Mouse (Mus musculus) forebrain, embryonic 15.5 days (tissue): Measurements from ENCODE around the gene Gng12. TPM values are rescaled to one million over a fixed set of nuclear protein-coding genes. Genes with fewer than 3 reads are reported as not detected.
"Not testable (repeated sequence)": the region's sequence is repeated elsewhere in the genome, so short reads cannot be mapped to it uniquely, and the experiment has no call there.

ENCODE experiments used
- ATAC-seq: fragments of 200-750 bp; cut with Nextera tagmentation; replicated peaks from 2 replicates; pipeline ENCODE4 v1.8.0; 2017; ENCODE audit warnings: mild to moderate bottlenecking, moderate TSS enrichment, moderate library complexity
- H3K27ac ChIP-seq: fragments of 300-500 bp; sonication (generic); replicated peaks from 2 replicates; pipeline ENCODE4 v1.5.1; 2015; ENCODE audit warnings: mild to moderate bottlenecking, inconsistent platforms
- H3K27me3 ChIP-seq: fragments of 300-500 bp; sonication (generic); 2 replicates; pipeline ENCODE4 v1.6.1; 2015; ENCODE audit warnings: inconsistent platforms
- H3K36me3 ChIP-seq: fragments of 300-500 bp; sonication (generic); 2 replicates; pipeline ENCODE4 v1.6.1; 2015; ENCODE audit warnings: mild to moderate bottlenecking, inconsistent platforms
- H3K4me1 ChIP-seq: fragments of 300-500 bp; sonication (generic); 2 replicates; pipeline ENCODE4 v1.6.1; 2015; ENCODE audit warnings: inconsistent platforms
- H3K4me2 ChIP-seq: fragments of 300-500 bp; sonication (generic); replicated peaks from 2 replicates; pipeline ENCODE4 v1.6.1; 2015; ENCODE audit warnings: mild to moderate bottlenecking, inconsistent platforms
- H3K4me3 ChIP-seq: fragments of 300-500 bp; sonication (generic); 2 replicates; pipeline ENCODE4 v1.5.1; 2015; ENCODE audit warnings: mild to moderate bottlenecking, inconsistent platforms
- H3K9ac ChIP-seq: fragments of 300-500 bp; sonication (generic); replicated peaks from 2 replicates; pipeline ENCODE4 v1.6.1; 2015; ENCODE audit warnings: mild to moderate bottlenecking, inconsistent platforms
- H3K9me3 ChIP-seq: fragments of 300-500 bp; sonication (generic); 2 replicates; pipeline ENCODE4 v1.6.1; 2016; ENCODE audit warnings: inconsistent platforms
- WGBS: fragments of 180-500 bp; shearing (Covaris S2); methylation state at CpG from one replicate; pipeline ENCODE4 v1.1.7; 2015; ENCODE audit warnings: mixed read lengths; 5-methylcytosine and 5-hydroxymethylcytosine counted together
- polyA plus RNA-seq: library from polyadenylated mRNA; unstranded; fragments of >200 nt; fragmentation: Nextera tagmentation; extraction: Ambion mirVana; gene quantifications from 2 replicates; pipeline ENCODE4 v1.2.1, GENCODE M21; 2015

Gene Gng12
- polyA plus RNA-seq, 1 experiment from 2014 or later = 28.1 TPM

- Histone ChIP-seq H3K4me1 (no peaks in the 10 kb centered on the region), H3K36me3 (no peaks in the 10 kb centered on the region), H3K4me3 (no peak overlapping the region), H3K27me3 (no peaks in the 10 kb centered on the region), H3K9me3 (no peaks in the 10 kb centered on the region), H3K4me2 (no peak overlapping the region), H3K27ac (no peak overlapping the region), H3K9ac (no peak overlapping the region)
- peak; percentile 48; the same call in 1 of the 2 replicates for ATAC-seq
- WGBS = 31% methylated on average over 7 of the region's 7 CpGs
These were observed 114.4 kb downstream of the Gng12 start for GRCm38 (mm10) chr6:67010370-67011216.

GRCm38 (mm10) chr6:67011217-67011518 is 115.0 kb downstream of the Gng12 start:
- Histone ChIP-seq H3K9me3 (no peaks in the 10 kb centered on the region), H3K4me3 (no peak overlapping the region), H3K36me3 (no peaks in the 10 kb centered on the region), H3K27ac (no peak overlapping the region), H3K4me2 (no peak overlapping the region), H3K4me1 (no peaks in the 10 kb centered on the region), H3K27me3 (no peaks in the 10 kb centered on the region), H3K9ac (no peak overlapping the region)
- no peak for ATAC-seq

- Histone ChIP-seq H3K27ac (no peak overlapping the region), H3K9ac (no peak overlapping the region), H3K9me3 (no peaks in the 10 kb centered on the region), H3K4me3 (no peak overlapping the region), H3K4me2 (no peak overlapping the region), H3K27me3 (no peaks in the 10 kb centered on the region), H3K4me1 (no peaks in the 10 kb centered on the region), H3K36me3 (no peaks in the 10 kb centered on the region)
- 95% methylated on average over 6 of the region's 6 CpGs for WGBS
- ATAC-seq = no peak
These were observed 117.2 kb downstream of the Gng12 start for GRCm38 (mm10) chr6:67013293-67013948.

- no peak overlapping the region for H3K4me2 ChIP-seq
- H3K9ac ChIP-seq = no peak overlapping the region
- 87% methylated on average over 9 of the region's 9 CpGs for WGBS
- no peaks in the 10 kb centered on the region for H3K36me3 ChIP-seq
- no peak overlapping the region for H3K4me3 ChIP-seq
- no peak overlapping the region for H3K27ac ChIP-seq
- no peak for ATAC-seq
- H3K4me1 ChIP-seq = no peaks in the 10 kb centered on the region
- H3K27me3 ChIP-seq = no peaks in the 10 kb centered on the region
- no peaks in the 10 kb centered on the region for H3K9me3 ChIP-seq
These were observed 117.9 kb downstream of the Gng12 start for GRCm38 (mm10) chr6:67013949-67014678.

- no peak for ATAC-seq
- Histone ChIP-seq H3K4me2 (no peak overlapping the region), H3K4me3 (no peak overlapping the region), H3K4me1 (no peaks in the 10 kb centered on the region), H3K9me3 (no peaks in the 10 kb centered on the region), H3K27ac (no peak overlapping the region), H3K9ac (no peak overlapping the region), H3K27me3 (no peaks in the 10 kb centered on the region), H3K36me3 (no peaks in the 10 kb centered on the region)
- WGBS = 93% methylated on average over 1 of the region's 1 CpGs
These were observed 118.5 kb downstream of the Gng12 start for GRCm38 (mm10) chr6:67014679-67015075.

GRCm38 (mm10) chr6:67015739-67016519 is 119.7 kb downstream of the Gng12 start:
- Histone ChIP-seq H3K27me3 (no peaks in the 10 kb centered on the region), H3K36me3 (no peaks in the 10 kb centered on the region), H3K9me3 (no peaks in the 10 kb centered on the region), H3K27ac (no peak overlapping the region), H3K4me3 (no peak overlapping the region), H3K4me2 (no peak overlapping the region), H3K4me1 (no peaks in the 10 kb centered on the region), H3K9ac (no peak overlapping the region)
- WGBS = 87% methylated on average over 8 of the region's 8 CpGs
- no peak for ATAC-seq

GRCm38 (mm10) chr6:67016520-67017111 is 120.4 kb downstream of the Gng12 start:
- WGBS = 71% methylated on average over 7 of the region's 7 CpGs

GRCm38 (mm10) chr6:67018365-67018764 is 122.2 kb downstream of the Gng12 start:
- Histone ChIP-seq H3K36me3 (no peaks in the 10 kb centered on the region), H3K4me3 (no peak overlapping the region), H3K27me3 (no peaks in the 10 kb centered on the region), H3K9ac (no peak overlapping the region), H3K4me1 (no peaks in the 10 kb centered on the region), H3K27ac (no peak overlapping the region), H3K4me2 (no peak overlapping the region), H3K9me3 (no peaks in the 10 kb centered on the region)
- WGBS = 38% methylated on average over 4 of the region's 4 CpGs
- ATAC-seq = no peak

More at GRCm38 (mm10) chr6:67016520-67017111, 120.4 kb downstream of the Gng12 start:
- H3K27ac ChIP-seq = no peak overlapping the region
- H3K27me3 ChIP-seq = no peaks in the 10 kb centered on the region
- H3K4me1 ChIP-seq = no peaks in the 10 kb centered on the region
- H3K4me2 ChIP-seq = no peak overlapping the region
- no peaks in the 10 kb centered on the region for H3K36me3 ChIP-seq
- no peak overlapping the region for H3K9ac ChIP-seq
- H3K9me3 ChIP-seq = no peaks in the 10 kb centered on the region
- H3K4me3 ChIP-seq = no peak overlapping the region
- no peak for ATAC-seq

GRCm38 (mm10) chr6:67019001-67019400 is 122.8 kb downstream of the Gng12 start:
- H3K27me3 ChIP-seq, H3K4me1 ChIP-seq, H3K4me3 ChIP-seq, H3K9me3 ChIP-seq, H3K27ac ChIP-seq, H3K36me3 ChIP-seq, H3K4me2 ChIP-seq, H3K9ac ChIP-seq: not testable (repeated sequence)
- WGBS = 70% methylated on average over 7 of the region's 7 CpGs
- ATAC-seq = peak; percentile 35; the same call in 1 of the 2 replicates

- WGBS = 81% methylated on average over 5 of the region's 5 CpGs
- no peak for ATAC-seq
- no peaks in the 10 kb centered on the region for H3K36me3 ChIP-seq
- H3K27me3 ChIP-seq = no peaks in the 10 kb centered on the region
- H3K4me2 ChIP-seq = no peak overlapping the region
- no peaks in the 10 kb centered on the region for H3K4me1 ChIP-seq
- H3K9me3 ChIP-seq = no peaks in the 10 kb centered on the region
- H3K9ac ChIP-seq = no peak overlapping the region
- no peak overlapping the region for H3K4me3 ChIP-seq
- no peak overlapping the region for H3K27ac ChIP-seq
These were observed 125.1 kb downstream of the Gng12 start for GRCm38 (mm10) chr6:67021308-67021707.

- Histone ChIP-seq H3K4me2 (no peak overlapping the region), H3K4me3 (no peak overlapping the region), H3K27me3 (no peaks in the 10 kb centered on the region), H3K9me3 (no peaks in the 10 kb centered on the region), H3K4me1 (no peaks in the 10 kb centered on the region), H3K36me3 (no peaks in the 10 kb centered on the region), H3K9ac (no peak overlapping the region), H3K27ac (no peak overlapping the region)
- 80% methylated on average over 4 of the region's 4 CpGs for WGBS
- no peak for ATAC-seq
These were observed 127.5 kb downstream of the Gng12 start for GRCm38 (mm10) chr6:67023729-67024128.
